Mouse (Mus musculus) CH12.LX (cell line): Measurements from ENCODE around the gene 9130409I23Rik. TPM values are rescaled to one million over a fixed set of nuclear protein-coding genes. Genes with fewer than 3 reads are reported as not detected.

Experiments used
- DNase-seq: peaks from one replicate; pipeline ENCODE4 v3.0.0-alpha.2; 2013; ENCODE audit errors: extremely low read depth
- H3K27ac ChIP-seq: 2 replicates; pipeline ENCODE4 v1.5.1; 2012; ENCODE audit warnings: low read depth, mild to moderate bottlenecking, control low read depth, moderate library complexity; ENCODE audit not compliant: insufficient read depth
- H3K27me3 ChIP-seq: replicated peaks from 2 replicates; pipeline ENCODE3; 2012; ENCODE audit warnings: inconsistent platforms
- H3K36me3 ChIP-seq, 2 experiments: replicated peaks in 1 of 2; 2 replicates each; pipeline versions ENCODE3 to v1.6.1; 2012; ENCODE audit warnings: inconsistent platforms in 1 of 2, low read length in 1 of 2, mild to moderate bottlenecking in 1 of 2, mixed read lengths in 1 of 2, moderate library complexity in 1 of 2; ENCODE audit not compliant: control insufficient read depth in 1 of 2, insufficient read depth in 1 of 2
- H3K4me1 ChIP-seq, 2 experiments: 2 replicates each; pipeline ENCODE4 v1.6.1; 2012; ENCODE audit warnings: inconsistent platforms in 1 of 2, moderate library complexity in 1 of 2; ENCODE audit not compliant: insufficient read depth in 2 of 2, control insufficient read depth in 1 of 2
- H3K4me2 ChIP-seq: 2 replicates; pipeline ENCODE4 v1.6.1; 2012; ENCODE audit warnings: low read depth, mild to moderate bottlenecking, control low read depth; ENCODE audit not compliant: poor library complexity, insufficient read depth, severe bottlenecking
- H3K4me3 ChIP-seq, 3 experiments: fragments of 150-350 bp in 1 of 3; sonication (generic) in 1 of 3; replicated peaks in 1 of 3; 2 replicates each; pipeline versions ENCODE3 to v1.5.1; 2011 to 2012; ENCODE audit warnings: low read depth in 2 of 3, low read length in 2 of 3, mild to moderate bottlenecking in 2 of 3, moderate library complexity in 2 of 3, control low read depth in 1 of 3, improper control_type of control experiment in 1 of 3, inconsistent platforms in 1 of 3, mixed read lengths in 1 of 3; ENCODE audit not compliant: poor library complexity in 1 of 3
- H3K79me2 ChIP-seq: replicated peaks from 2 replicates; pipeline ENCODE4 v1.6.1; 2012; ENCODE audit warnings: mild to moderate bottlenecking, moderate library complexity; ENCODE audit not compliant: control insufficient read depth, poor library complexity, insufficient read depth, severe bottlenecking; ENCODE audit errors: extremely low read depth
- H3K9ac ChIP-seq: 2 replicates; pipeline ENCODE4 v1.6.1; 2012; ENCODE audit warnings: low read depth, mild to moderate bottlenecking, control low read depth, moderate library complexity; ENCODE audit not compliant: insufficient read depth
- H3K9me3 ChIP-seq: replicated peaks from 2 replicates; pipeline ENCODE3; 2012; ENCODE audit warnings: low read length, inconsistent platforms, mixed read lengths
- BHLHE40 ChIP-seq: IDR thresholded peaks from 2 replicates; pipeline ENCODE4 v1.6.1; 2011; ENCODE audit warnings: mild to moderate bottlenecking, low read depth, low read length, improper control_type of control experiment
- CHD1 ChIP-seq: IDR thresholded peaks from 2 replicates; pipeline ENCODE4 v1.6.1; 2012; ENCODE audit warnings: low read depth, low read length, improper control_type of control experiment, inconsistent platforms
- CHD2 ChIP-seq: IDR thresholded peaks from 2 replicates; pipeline ENCODE4 v1.6.1; 2011; ENCODE audit warnings: low read length, improper control_type of control experiment
- CTCF ChIP-seq, 2 experiments: IDR thresholded peaks in 1 of 2; conservative IDR thresholded peaks in 1 of 2; 2 replicates each; pipeline ENCODE4 v1.5.1; 2011 to 2012; ENCODE audit warnings: low read depth in 2 of 2, low read length in 2 of 2, improper control_type of control experiment in 1 of 2, inconsistent platforms in 1 of 2, mild to moderate bottlenecking in 1 of 2, moderate library complexity in 1 of 2
- E2F4 ChIP-seq: IDR thresholded peaks from 2 replicates; pipeline ENCODE4 v1.6.1; 2011; ENCODE audit warnings: low read depth, low read length, improper control_type of control experiment; ENCODE audit not compliant: insufficient replicate concordance
- ELF1 ChIP-seq: IDR thresholded peaks from 2 replicates; pipeline ENCODE4 v1.6.1; 2014; ENCODE audit warnings: low read depth, mild to moderate bottlenecking, inconsistent platforms, low read length, improper control_type of control experiment
- EP300 ChIP-seq: IDR thresholded peaks from 2 replicates; pipeline ENCODE4 v1.6.1; 2011; ENCODE audit warnings: low read length, improper control_type of control experiment
- ETS1 ChIP-seq: conservative IDR thresholded peaks from 2 replicates; pipeline ENCODE4 v1.6.1; 2012; ENCODE audit warnings: low read depth, mild to moderate bottlenecking, inconsistent platforms, low read length, improper control_type of control experiment, moderate library complexity
- GABPA ChIP-seq: IDR thresholded peaks from 2 replicates; pipeline ENCODE4 v1.6.1; 2012; ENCODE audit warnings: low read depth, low read length, improper control_type of control experiment, inconsistent platforms; ENCODE audit not compliant: insufficient replicate concordance
- HCFC1 ChIP-seq: IDR thresholded peaks from 2 replicates; pipeline ENCODE4 v1.6.1; 2012; ENCODE audit warnings: low read depth, mild to moderate bottlenecking, inconsistent platforms, low read length, improper control_type of control experiment
- IRF4 ChIP-seq: IDR thresholded peaks from 2 replicates; pipeline ENCODE4 v1.6.1; 2014; ENCODE audit warnings: low read depth, mild to moderate bottlenecking, inconsistent platforms, low read length, improper control_type of control experiment
- JUN ChIP-seq: IDR thresholded peaks from 2 replicates; pipeline ENCODE4 v1.6.1; 2011; ENCODE audit warnings: low read depth, mild to moderate bottlenecking, low read length, improper control_type of control experiment, moderate library complexity; ENCODE audit not compliant: insufficient read depth
- JUND ChIP-seq: conservative IDR thresholded peaks from 2 replicates; pipeline ENCODE4 v1.6.1; 2011; ENCODE audit warnings: low read depth, low read length, improper control_type of control experiment
- KAT2A ChIP-seq: IDR thresholded peaks from 2 replicates; pipeline ENCODE4 v1.6.1; 2012; ENCODE audit warnings: low read length, improper control_type of control experiment, inconsistent platforms; ENCODE audit not compliant: insufficient replicate concordance
- MAFK ChIP-seq: IDR thresholded peaks from 2 replicates; pipeline ENCODE4 v1.6.1; 2011; ENCODE audit warnings: low read length, improper control_type of control experiment; ENCODE audit not compliant: insufficient replicate concordance
- MAX ChIP-seq: IDR thresholded peaks from 2 replicates; pipeline ENCODE4 v1.6.1; 2011; ENCODE audit warnings: low read length, improper control_type of control experiment
- MAZ ChIP-seq: IDR thresholded peaks from 2 replicates; pipeline ENCODE4 v1.6.1; 2012; ENCODE audit warnings: low read depth, mild to moderate bottlenecking, inconsistent platforms, low read length, improper control_type of control experiment, moderate library complexity
- MEF2A ChIP-seq: IDR thresholded peaks from 2 replicates; pipeline ENCODE4 v1.6.1; 2014; ENCODE audit warnings: low read depth, mild to moderate bottlenecking, inconsistent platforms, low read length, improper control_type of control experiment, borderline replicate concordance
- MXI1 ChIP-seq: IDR thresholded peaks from 2 replicates; pipeline ENCODE4 v1.6.1; 2011; ENCODE audit warnings: mild to moderate bottlenecking, low read depth, low read length, improper control_type of control experiment
- MYC ChIP-seq: IDR thresholded peaks from 2 replicates; pipeline ENCODE4 v1.6.1; 2011; ENCODE audit warnings: low read depth, mild to moderate bottlenecking, improper control_type of control experiment, low read length
- NELFE ChIP-seq: IDR thresholded peaks from 2 replicates; pipeline ENCODE4 v1.6.1; 2011; ENCODE audit warnings: low read depth, low read length, improper control_type of control experiment
- NRF1 ChIP-seq: IDR thresholded peaks from 2 replicates; pipeline ENCODE4 v1.6.1; 2014; ENCODE audit warnings: low read depth, mild to moderate bottlenecking, inconsistent platforms, low read length, improper control_type of control experiment, moderate library complexity
- PAX5 ChIP-seq: IDR thresholded peaks from 2 replicates; pipeline ENCODE4 v1.6.1; 2012; ENCODE audit warnings: low read length, inconsistent platforms, mixed read lengths
- POLR2A ChIP-seq: IDR thresholded peaks from 2 replicates; pipeline ENCODE4 v1.6.1; 2011; ENCODE audit warnings: low read depth, mild to moderate bottlenecking, improper control_type of control experiment, low read length
- POLR2AphosphoS2 ChIP-seq: IDR thresholded peaks from 2 replicates; pipeline ENCODE4 v1.6.1; 2011; ENCODE audit warnings: low read depth, low read length, improper control_type of control experiment
- RAD21 ChIP-seq: IDR thresholded peaks from 2 replicates; pipeline ENCODE4 v1.6.1; 2011; ENCODE audit warnings: low read depth, mild to moderate bottlenecking, low read length, improper control_type of control experiment, moderate library complexity
- RCOR1 ChIP-seq: conservative IDR thresholded peaks from 2 replicates; pipeline ENCODE4 v1.6.1; 2012; ENCODE audit warnings: low read depth, mild to moderate bottlenecking, inconsistent platforms, low read length, improper control_type of control experiment
- SIN3A ChIP-seq: IDR thresholded peaks from 2 replicates; pipeline ENCODE4 v1.6.1; 2012; ENCODE audit warnings: low read length, improper control_type of control experiment, inconsistent platforms
- SMC3 ChIP-seq: IDR thresholded peaks from 2 replicates; pipeline ENCODE4 v1.6.1; 2011; ENCODE audit warnings: low read depth, low read length, improper control_type of control experiment
- TBP ChIP-seq: conservative IDR thresholded peaks from 2 replicates; pipeline ENCODE4 v1.6.1; 2011; ENCODE audit warnings: low read depth, low read length, improper control_type of control experiment
- TCF12 ChIP-seq: IDR thresholded peaks from 2 replicates; pipeline ENCODE4 v1.6.1; 2014; ENCODE audit warnings: low read depth, mild to moderate bottlenecking, inconsistent platforms, low read length, improper control_type of control experiment
- UBTF ChIP-seq: IDR thresholded peaks from 2 replicates; pipeline ENCODE4 v1.6.1; 2012; ENCODE audit warnings: low read depth, mild to moderate bottlenecking, inconsistent platforms, low read length, improper control_type of control experiment, moderate library complexity
- USF1 ChIP-seq: IDR thresholded peaks from 2 replicates; pipeline ENCODE4 v1.6.1; 2014; ENCODE audit warnings: low read depth, mild to moderate bottlenecking, inconsistent platforms, low read length, improper control_type of control experiment
- USF2 ChIP-seq: conservative IDR thresholded peaks from 2 replicates; pipeline ENCODE4 v1.6.1; 2011; ENCODE audit warnings: low read depth, low read length, improper control_type of control experiment
- ZC3H11A ChIP-seq: IDR thresholded peaks from 2 replicates; pipeline ENCODE4 v1.6.1; 2012; ENCODE audit warnings: low read depth, mild to moderate bottlenecking, inconsistent platforms, low read length, improper control_type of control experiment
- ZKSCAN1 ChIP-seq: IDR thresholded peaks from 2 replicates; pipeline ENCODE4 v1.6.1; 2012; ENCODE audit warnings: low read depth, inconsistent platforms, low read length, improper control_type of control experiment, borderline replicate concordance
- ZMIZ1 ChIP-seq: IDR thresholded peaks from 2 replicates; pipeline ENCODE4 v1.6.1; 2012; ENCODE audit warnings: low read depth, mild to moderate bottlenecking, inconsistent platforms, low read length, improper control_type of control experiment
- ZNF384 ChIP-seq: IDR thresholded peaks from 2 replicates; pipeline ENCODE4 v1.6.1; 2012; ENCODE audit warnings: low read depth, low read length, improper control_type of control experiment, inconsistent platforms
- dilution Hi-C: fragments of 300-500 bp; cut with MboI; formaldehyde crosslinking; loops from 2 replicates; pipeline ENCODE4 v1.14.3; 2020; ENCODE audit warnings: low sequenced_read_pairs; ENCODE audit not compliant: extremely low pct_unique_long_range_greater_than_20kb, extremely low pct_ligation_motif_present
- in situ Hi-C: fragments of 300-500 bp; cut with MboI; formaldehyde crosslinking; loops from 3 replicates; pipeline ENCODE4 v1.14.3; 2019; ENCODE audit warnings: low sequenced_read_pairs, low pct_ligation_motif_present, low pct_unique_long_range_greater_than_20kb, mixed read lengths
- polyA plus RNA-seq: library from polyadenylated mRNA; unstranded; fragments of >175 nt; gene quantifications from 2 replicates; pipeline ENCODE4 v1.2.1, GENCODE M21; 2012; ENCODE audit warnings: low read depth; ENCODE audit not compliant: insufficient read length
- total RNA-seq, 2 experiments: library from RNA; depleted of rRNA; stranded (reverse); fragments of 300-350 nt in 1 of 2; fragments of >200 nt in 1 of 2; gene quantifications; 2 replicates each; pipeline ENCODE4 v1.2.3; 2012 to 2014

Gene 9130409I23Rik
- total and polyA plus RNA-seq, 3 experiments, result not detected

DNA sequence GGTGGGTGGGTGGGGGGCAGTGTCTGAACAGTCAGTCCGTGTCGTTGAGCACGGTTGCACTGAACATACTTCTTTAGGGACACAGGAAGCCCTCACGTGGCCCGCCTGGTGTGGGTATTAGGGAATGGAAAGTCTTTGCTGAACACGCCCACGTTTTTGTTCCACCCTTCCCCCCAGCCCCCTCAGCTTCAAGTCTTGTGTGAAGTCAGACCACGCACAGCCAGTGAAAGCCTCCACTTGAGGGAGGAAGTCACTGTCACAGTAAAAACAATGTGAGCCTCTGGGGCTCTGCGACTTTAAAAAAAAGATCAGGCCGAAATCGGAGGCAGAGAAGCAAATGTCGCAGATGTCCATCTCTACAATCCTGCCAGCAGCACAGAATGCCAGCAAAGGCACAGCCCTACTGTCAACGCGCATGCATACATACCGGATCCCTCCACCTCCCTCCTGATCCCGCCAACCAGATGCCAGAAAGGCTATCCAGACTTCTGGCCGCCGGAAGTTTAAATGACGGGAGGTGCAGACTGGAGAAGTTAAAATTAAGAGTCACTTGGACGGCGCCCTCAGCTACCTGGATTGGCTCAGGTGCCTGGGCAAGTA lies 34.4 kb upstream of the 9130409I23Rik start:
- TF ChIP-seq IRF4, result no peak
- TF ChIP-seq CTCF (conservative IDR thresholded peaks at IDR 0.05 in 1 of 2, IDR thresholded peaks at IDR 0.05 in 1 of 2; ENCODE audit: low read depth in 2 of 2, low read length in 2 of 2), result no peak
- peak; percentile 45; the same call in 1 of the 2 replicates for TF ChIP-seq SIN3A
- TF ChIP-seq MAFK, result no peak
- TF ChIP-seq HCFC1, result no peak
- TF ChIP-seq CHD1, result no peak
- no peak for TF ChIP-seq POLR2AphosphoS2
- TF ChIP-seq ZC3H11A, result no peak
- TF ChIP-seq ZNF384, result no peak
- no peak for TF ChIP-seq PAX5
- no peak for TF ChIP-seq SMC3
- no peak for TF ChIP-seq ZMIZ1
- no peak for TF ChIP-seq GABPA
- TF ChIP-seq NRF1, result no peak
- TF ChIP-seq MXI1, result peak; percentile 43
- TF ChIP-seq RAD21, result no peak
- no peak for TF ChIP-seq TBP
- TF ChIP-seq ELF1, result 0 out of 2 replicates have a peak, but pooled peaks have one; percentile 16
- TF ChIP-seq RCOR1, result no peak
- TF ChIP-seq KAT2A, result no peak
- 0 out of 2 replicates have a peak, but pooled peaks have one; percentile 26 for TF ChIP-seq USF2
- peak; percentile 71 for TF ChIP-seq MAX
- no peak for TF ChIP-seq E2F4
- peak; percentile 63; the same call in 1 of the 2 replicates for TF ChIP-seq ETS1
- TF ChIP-seq MYC, result 0 out of 2 replicates have a peak, but pooled peaks have one; percentile 59
- TF ChIP-seq EP300, result 0 out of 2 replicates have a peak, but pooled peaks have one; percentile 28
- TF ChIP-seq UBTF, result no peak
- TF ChIP-seq MAZ, result no peak
- TF ChIP-seq NELFE, result no peak
- TF ChIP-seq CHD2, result peak; percentile 63; the same call in 1 of the 2 replicates
- TF ChIP-seq MEF2A, result no peak
- 0 out of 2 replicates have a peak, but pooled peaks have one; percentile 20 for TF ChIP-seq JUN
- TF ChIP-seq USF1, result peak; percentile 57
- TF ChIP-seq ZKSCAN1, result no peak
- TF ChIP-seq BHLHE40, result peak; percentile 92
- TF ChIP-seq JUND, result no peak
- TF ChIP-seq POLR2A, result no peak
- TF ChIP-seq TCF12, result no peak
- TF ChIP-seq, all 38 proteins: peak for 12
- dilution Hi-C loops, result no loop called here
- peak; percentile 81 for DNase-seq
- Histone ChIP-seq H3K27ac (no peak overlapping the region), H3K36me3 (peaks cover 0 to 2% of the 10 kb centered on the region in 2 experiments), H3K9me3 (peaks cover 3% of the 10 kb centered on the region), H3K4me3 (peak overlapping the region; percentile 42 to 64 (median 58)), H3K4me1 (peaks cover 11 to 21% of the 10 kb centered on the region in 2 experiments), H3K9ac (peak overlapping the region; percentile 3; the same call in 1 of the 2 replicates), H3K4me2 (peak overlapping the region; percentile 97), H3K79me2 (no peaks in the 10 kb centered on the region), H3K27me3 (peaks cover 26% of the 10 kb centered on the region)
- in situ Hi-C loops, result loop anchor here (25.0 kb wide), 1 partner anchor 521 kb away; no protein-coding TSS in a partner anchor
